Mouse (Mus musculus) forebrain, embryonic 11.5 days (tissue): Measurements from ENCODE around the gene Pnma5. TPM values are rescaled to one million over a fixed set of nuclear protein-coding genes. Genes with fewer than 3 reads are reported as not detected.
A peak's percentile ranks its signal among the peaks of the same experiment; 100 is the strongest.

Experiments used
- ATAC-seq: fragments of 200-750 bp; cut with Nextera tagmentation; replicated peaks from 2 replicates; pipeline ENCODE4 v1.8.0; 2017; ENCODE audit warnings: moderate TSS enrichment; ENCODE audit not compliant: low FRiP score
- DNase-seq: peaks from one replicate; pipeline ENCODE4 v3.0.0-alpha.2; 2017; ENCODE audit warnings: low spot score
- H3K27ac ChIP-seq: fragments of 300-500 bp; sonication (generic); 2 replicates; pipeline ENCODE4 v1.5.1; 2014; ENCODE audit warnings: low read depth, low read length
- H3K27me3 ChIP-seq: fragments of 300-500 bp; sonication (generic); 2 replicates; pipeline ENCODE4 v1.6.1; 2014; ENCODE audit warnings: mild to moderate bottlenecking, low read length, mixed read lengths; ENCODE audit not compliant: control insufficient read depth, insufficient read depth
- H3K36me3 ChIP-seq: fragments of 300-500 bp; sonication (generic); 2 replicates; pipeline ENCODE4 v1.6.1; 2014; ENCODE audit warnings: mild to moderate bottlenecking, low read length, moderate library complexity, mixed read lengths; ENCODE audit not compliant: control insufficient read depth, insufficient read depth
- H3K4me1 ChIP-seq: fragments of 300-500 bp; sonication (generic); replicated peaks from 2 replicates; pipeline ENCODE4 v1.6.1; 2014; ENCODE audit warnings: low read length, mixed read lengths; ENCODE audit not compliant: control insufficient read depth, insufficient read depth
- H3K4me2 ChIP-seq: fragments of 300-500 bp; sonication (generic); 2 replicates; pipeline ENCODE4 v1.6.1; 2014; ENCODE audit warnings: low read depth, mild to moderate bottlenecking, low read length, moderate library complexity, mixed read lengths; ENCODE audit not compliant: severe bottlenecking
- H3K4me3 ChIP-seq: fragments of 300-500 bp; sonication (generic); 2 replicates; pipeline ENCODE4 v1.5.1; 2014; ENCODE audit warnings: low read depth, low read length
- H3K9ac ChIP-seq: fragments of 300-500 bp; sonication (generic); 2 replicates; pipeline ENCODE4 v1.6.1; 2014; ENCODE audit warnings: low read length
- H3K9me3 ChIP-seq: fragments of 300-500 bp; sonication (generic); 2 replicates; pipeline ENCODE4 v1.6.1; 2016; ENCODE audit warnings: low read length, mixed read lengths; ENCODE audit not compliant: control insufficient read depth
- WGBS: fragments of 180-500 bp; shearing (Covaris S2); extraction: QIAGEN DNeasy Blood & Tissue Kit; methylation state at CpG from one replicate; pipeline ENCODE4 v1.1.7; 2014; 5-methylcytosine and 5-hydroxymethylcytosine counted together
- microRNA counts: library from miRNA; unstranded; fragments of <30 nt; microRNA quantifications from one replicate; lab custom pipeline; 2015
- microRNA-seq: library from miRNA; unstranded; fragments of <30 nt; microRNA quantifications from one replicate; pipeline ENCODE4, GENCODE M21; 2016; ENCODE audit not compliant: insufficient number of aligned reads
- polyA plus RNA-seq: library from polyadenylated mRNA; unstranded; fragments of >200 nt; fragmentation: Nextera tagmentation; extraction: Ambion mirVana; gene quantifications from 2 replicates; pipeline ENCODE4 v1.2.1, GENCODE M21; 2014

Gene Pnma5
- polyA plus RNA-seq, 1 experiment from 2014 or later: 0.08 TPM

- WGBS: 87% methylated on average over 3 of the region's 3 CpGs
- no peaks in the 10 kb centered on the region for H3K9me3 ChIP-seq
- H3K4me1 ChIP-seq: no peaks in the 10 kb centered on the region
- no peak for DNase-seq
- H3K36me3 ChIP-seq: no peaks in the 10 kb centered on the region
- no peak overlapping the region for H3K4me3 ChIP-seq
- no peak overlapping the region for H3K4me2 ChIP-seq
- H3K27ac ChIP-seq: no peak overlapping the region
- H3K9ac ChIP-seq: no peak overlapping the region
- H3K27me3 ChIP-seq: no peaks in the 10 kb centered on the region
- no peak for ATAC-seq
Observed at GRCm38 (mm10) chrX:72990581-72990980, 46.3 kb downstream of the Pnma5 start.

- no peak overlapping the region for H3K27ac ChIP-seq
- H3K9ac ChIP-seq: no peak overlapping the region
- no peaks in the 10 kb centered on the region for H3K36me3 ChIP-seq
- 87% methylated on average over 3 of the region's 3 CpGs for WGBS
- H3K9me3 ChIP-seq: no peaks in the 10 kb centered on the region
- no peaks in the 10 kb centered on the region for H3K4me1 ChIP-seq
- ATAC-seq (no peak), DNase-seq (no peak)
- H3K4me3 ChIP-seq: no peak overlapping the region
- H3K27me3 ChIP-seq: no peaks in the 10 kb centered on the region
- H3K4me2 ChIP-seq: no peak overlapping the region
Observed at GRCm38 (mm10) chrX:72988431-72988830, 48.5 kb downstream of the Pnma5 start.

- Histone ChIP-seq H3K9me3 (no peaks in the 10 kb centered on the region), H3K4me1 (no peaks in the 10 kb centered on the region), H3K27me3 (no peaks in the 10 kb centered on the region), H3K36me3 (no peaks in the 10 kb centered on the region), H3K4me2 (peak overlapping the region; percentile 59), H3K27ac (no peak overlapping the region), H3K9ac (peak overlapping the region; percentile 23; the same call in 1 of the 2 replicates), H3K4me3 (peak overlapping the region; percentile 32)
- WGBS: 25% methylated on average over 14 of the region's 14 CpGs
- no peak for DNase-seq
- no peak for ATAC-seq
Observed at GRCm38 (mm10) chrX:72987520-72987905, 49.4 kb downstream of the Pnma5 start.

- H3K36me3 ChIP-seq: no peaks in the 10 kb centered on the region
- 15% methylated on average over 41 of the region's 45 CpGs for WGBS
- H3K4me1 ChIP-seq: no peaks in the 10 kb centered on the region
- H3K4me3 ChIP-seq: peak within 1 kb of the TSS; percentile 32
- ATAC-seq: peak; percentile 82
- H3K4me2 ChIP-seq: peak within 1 kb of the TSS; percentile 59
- H3K27ac ChIP-seq: no peak within 1 kb of the TSS
- no peaks in the 10 kb centered on the region for H3K27me3 ChIP-seq
- DNase-seq: peak; percentile 77
- peak within 1 kb of the TSS; percentile 23; the same call in 1 of the 2 replicates for H3K9ac ChIP-seq
- H3K9me3 ChIP-seq: no peaks in the 10 kb centered on the region
Observed at GRCm38 (mm10) chrX:72986841-72987519, 49.9 kb downstream of the Pnma5 start, which contains the start of gene Zfp185. Zfp185 (plus strand) TSS chrX:72987339.

- no peak overlapping the region for H3K27ac ChIP-seq
- ATAC-seq: no peak
- H3K4me2 ChIP-seq: no peak overlapping the region
- H3K9ac ChIP-seq: no peak overlapping the region
- H3K4me3 ChIP-seq: no peak overlapping the region
- H3K36me3 ChIP-seq: no peaks in the 10 kb centered on the region
- H3K27me3 ChIP-seq: no peaks in the 10 kb centered on the region
- 79% methylated on average over 2 of the region's 2 CpGs for WGBS
- H3K9me3 ChIP-seq: no peaks in the 10 kb centered on the region
- DNase-seq: no peak
- no peaks in the 10 kb centered on the region for H3K4me1 ChIP-seq
Observed at GRCm38 (mm10) chrX:72985607-72986006, 51.3 kb downstream of the Pnma5 start.

MicroRNAs within 50 kb of the gene (microRNA counts, 519-probe panel; counts per million panel counts)
- microRNA mmu-miR-2137 (lab: Ali Mortazavi, UCI): 31.2 counts per million

Small RNA genes lying within 50 kb of the gene (microRNA-seq; reads per million reads assigned to microRNA genes)
- 57.2 reads per million, percentile 28 among the genes with 10 or more reads in this experiment for gene Mir2137

Other genes starting within 250 kb of the Pnma5 start
- 1.3 and 2.1 TPM in 2 replicates for gene Gabrq, start 211.9 kb downstream of the Pnma5 start, polyA plus RNA-seq
- gene Cetn2, start 118.7 kb downstream of the Pnma5 start, polyA plus RNA-seq: 109 and 122 TPM in 2 replicates
- 43.8 and 46.9 TPM in 2 replicates for gene Nsdhl, start 118.5 kb downstream of the Pnma5 start, polyA plus RNA-seq
- gene Zfp185, start 49.8 kb downstream of the Pnma5 start, polyA plus RNA-seq: 3.9 and 4.0 TPM in 2 replicates
- 0.29 and 0.33 TPM in 2 replicates for gene Pnma3, start 27.7 kb upstream of the Pnma5 start, polyA plus RNA-seq
- gene Xlr4a, start 45.4 kb upstream of the Pnma5 start, polyA plus RNA-seq: 0.36 TPM in 1 of 2 replicates, not detected in the other
- 2.3 and 3.6 TPM in 2 replicates for gene Xlr3a, start 60.0 kb upstream of the Pnma5 start, polyA plus RNA-seq
- gene Gm14685, start 79.9 kb upstream of the Pnma5 start, polyA plus RNA-seq: not detected in 2 replicates
- gene Xlr5b, start 111.7 kb upstream of the Pnma5 start, polyA plus RNA-seq: not detected in 2 replicates
- gene DXBay18, start 112.3 kb upstream of the Pnma5 start, polyA plus RNA-seq: 0.16 TPM in 1 of 2 replicates, not detected in the other
- gene Spin2d, start 139.9 kb upstream of the Pnma5 start, polyA plus RNA-seq: not detected in 2 replicates
- gene Xlr3b, start 155.1 kb upstream of the Pnma5 start, polyA plus RNA-seq: 11.5 and 12.8 TPM in 2 replicates
- 0.32 and 0.41 TPM in 2 replicates for gene Xlr4b, start 177.2 kb upstream of the Pnma5 start, polyA plus RNA-seq
- gene F8a, start 191.2 kb upstream of the Pnma5 start, polyA plus RNA-seq: 16.4 and 17.4 TPM in 2 replicates
- not detected in 2 replicates for gene Xlr4c, start 206.0 kb upstream of the Pnma5 start, polyA plus RNA-seq
- 0.29 TPM in 1 of 2 replicates, not detected in the other for gene Xlr3c, start 228.3 kb upstream of the Pnma5 start, polyA plus RNA-seq